Mouse (Mus musculus): ENCODE measurements at regions not wholly inside any gene's neighbourhood (a gene's known extent, or its start where the extent isn't known, plus 50 kb on each side); places are given as distances from the start of the nearest gene placed in this dataset.

DNA sequence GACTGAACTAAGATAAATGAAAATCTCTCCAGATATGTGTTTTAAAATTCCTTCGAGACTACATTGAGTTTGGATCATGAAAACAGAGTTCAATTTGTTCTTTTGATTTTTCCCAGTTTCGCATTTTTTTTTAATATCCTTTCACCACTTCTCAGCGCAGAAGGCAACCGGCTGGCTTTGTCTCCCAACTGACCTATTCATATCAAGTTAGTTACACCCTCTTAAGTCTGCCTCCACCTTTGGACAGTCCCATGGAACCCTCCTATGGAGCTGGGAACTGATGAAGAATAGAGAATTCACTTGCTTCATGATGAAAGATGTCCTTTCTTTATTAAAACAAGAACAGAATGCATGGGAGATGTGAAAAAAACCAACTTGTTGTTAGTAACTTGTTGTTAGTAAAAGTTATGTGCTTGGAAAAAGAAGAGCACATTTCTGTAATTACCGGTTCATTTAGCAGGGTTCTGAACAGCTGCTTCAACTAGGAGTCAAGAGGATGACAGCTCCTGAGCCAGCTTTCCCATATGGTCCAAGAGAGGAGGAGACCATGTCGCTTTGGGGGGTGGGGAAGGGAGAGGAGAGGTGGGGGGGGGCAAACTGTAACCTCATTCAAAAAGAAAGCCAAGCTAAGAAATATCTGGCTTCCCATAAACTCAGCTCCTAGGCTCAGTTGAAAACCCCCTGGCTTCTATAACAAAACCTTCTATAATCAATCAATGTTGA, 495.6 kb upstream of the Gm9747 start:
- TF ChIP-seq POLR2A (IDR thresholded peaks at IDR 0.05; ENCODE audit: low read depth, low read length), result no peak
- no peak for TF ChIP-seq CTCF (IDR thresholded peaks at IDR 0.05; ENCODE audit: borderline replicate concordance, insufficient read depth, low read length)
